Mouse (Mus musculus) heart, postnatal 0 days (tissue): ENCODE data around the gene Coro2b. TPM values are rescaled to one million over a fixed set of nuclear protein-coding genes. Genes with fewer than 3 reads are reported as not detected.

Experiments
- ATAC-seq: fragments of 200-750 bp; cut with Nextera tagmentation; 2 replicates; pipeline ENCODE4 v1.8.0; 2017; ENCODE audit warnings: low read depth, moderate number of reproducible peaks, moderate library complexity; ENCODE audit not compliant: insufficient read depth
- DNase-seq: peaks from one replicate; pipeline ENCODE4 v3.0.0-alpha.2; 2016; ENCODE audit warnings: low spot score
- H3K27ac ChIP-seq: fragments of 300-500 bp; sonication (generic); 2 replicates; pipeline ENCODE4 v1.5.1; 2014; ENCODE audit warnings: low read depth, mild to moderate bottlenecking
- H3K27me3 ChIP-seq: fragments of 300-500 bp; sonication (generic); 2 replicates; pipeline ENCODE4 v1.6.1; 2014; ENCODE audit warnings: low read length, mixed read lengths; ENCODE audit not compliant: control insufficient read depth, insufficient read depth
- H3K36me3 ChIP-seq: fragments of 300-500 bp; sonication (generic); replicated peaks from 2 replicates; pipeline ENCODE4 v1.6.1; 2014; ENCODE audit warnings: low read length, mixed read lengths; ENCODE audit not compliant: control insufficient read depth, insufficient read depth
- H3K4me1 ChIP-seq: fragments of 300-500 bp; sonication (generic); 2 replicates; pipeline ENCODE4 v1.6.1; 2014; ENCODE audit warnings: antibody characterized with exemption; ENCODE audit not compliant: control insufficient read depth, insufficient read depth
- H3K4me2 ChIP-seq: fragments of 300-500 bp; sonication (generic); 2 replicates; pipeline ENCODE4 v1.6.1; 2014; ENCODE audit warnings: low read depth, mild to moderate bottlenecking, low read length, moderate library complexity
- H3K4me3 ChIP-seq: fragments of 300-500 bp; sonication (generic); 2 replicates; pipeline ENCODE4 v1.5.1; 2014; ENCODE audit warnings: low read depth, low read length
- H3K9ac ChIP-seq: fragments of 300-500 bp; sonication (generic); replicated peaks from 2 replicates; pipeline ENCODE4 v1.6.1; 2014; ENCODE audit warnings: low read depth, low read length, mixed read lengths
- H3K9me3 ChIP-seq: fragments of 300-500 bp; sonication (generic); replicated peaks from 2 replicates; pipeline ENCODE4 v1.6.1; 2016; ENCODE audit warnings: low read length; ENCODE audit not compliant: control insufficient read depth
- CTCF ChIP-seq: IDR thresholded peaks from 2 replicates; pipeline ENCODE4 v1.5.1; 2016; ENCODE audit warnings: antibody characterized with exemption, control low read depth, low read depth
- EP300 ChIP-seq: IDR thresholded peaks from 2 replicates; pipeline ENCODE4 v1.6.1; 2016; ENCODE audit warnings: antibody characterized with exemption, low read depth
- WGBS: fragments of 180-500 bp; shearing (Covaris S2); extraction: QIAGEN DNeasy Blood & Tissue Kit; methylation state at CpG from one replicate; pipeline ENCODE4 v1.1.7; 2014; 5-methylcytosine and 5-hydroxymethylcytosine counted together
- polyA plus RNA-seq: library from polyadenylated mRNA; unstranded; fragments of >200 nt; fragmentation: Nextera tagmentation; extraction: Ambion mirVana; gene quantifications from 2 replicates; pipeline ENCODE4 v1.2.1, GENCODE M21; 2015
- total RNA-seq: library from RNA; depleted of rRNA; stranded (reverse); fragments of >200 nt; gene quantifications from 2 replicates; pipeline ENCODE4 v1.2.3, GENCODE M21; 2014; ENCODE audit warnings: low replicate concordance

The Coro2b gene
- total and polyA plus RNA-seq, 2 experiments from 2014 or later: 5.5 to 45.9 TPM

GRCm38 (mm10) chr9:62519787-62520503 is 16.9 kb downstream of the Coro2b start:
- no peak for ATAC-seq
- no peak for DNase-seq
- no peaks in the 10 kb centered on the region; the same call in 1 of the 2 replicates for H3K27me3 ChIP-seq
- no peak overlapping the region for H3K4me3 ChIP-seq
- no peaks in the 10 kb centered on the region for H3K9me3 ChIP-seq
- TF ChIP-seq EP300: no peak
- TF ChIP-seq CTCF: no peak
- H3K4me2 ChIP-seq: no peak overlapping the region
- no peaks in the 10 kb centered on the region for H3K36me3 ChIP-seq
- 79% methylated on average over 15 of the region's 15 CpGs for WGBS
- peaks cover 20% of the 10 kb centered on the region for H3K4me1 ChIP-seq
- no peak overlapping the region for H3K9ac ChIP-seq
- no peak overlapping the region for H3K27ac ChIP-seq

- ATAC-seq: no peak
- H3K4me1 ChIP-seq: 0 out of 2 replicates have a peak, but pooled peaks cover 16% of the 10 kb centered on the region
- no peak overlapping the region for H3K27ac ChIP-seq
- no peaks in the 10 kb centered on the region; the same call in 1 of the 2 replicates for H3K27me3 ChIP-seq
- TF ChIP-seq CTCF (no peak), EP300 (no peak)
- no peak overlapping the region for H3K4me3 ChIP-seq
- 91% methylated on average over 10 of the region's 10 CpGs for WGBS
- H3K36me3 ChIP-seq: no peaks in the 10 kb centered on the region
- no peak overlapping the region for H3K9ac ChIP-seq
- no peak overlapping the region for H3K4me2 ChIP-seq
- no peaks in the 10 kb centered on the region for H3K9me3 ChIP-seq
- no peak for DNase-seq
These were observed 17.5 kb downstream of the Coro2b start for GRCm38 (mm10) chr9:62519334-62519733.

GRCm38 (mm10) chr9:62518572-62518971 is 18.3 kb downstream of the Coro2b start:
- DNase-seq (no peak), ATAC-seq (no peak)
- Histone ChIP-seq H3K4me1 (0 out of 2 replicates have a peak, but pooled peaks cover 20% of the 10 kb centered on the region), H3K36me3 (no peaks in the 10 kb centered on the region), H3K9ac (no peak overlapping the region), H3K27me3 (no peaks in the 10 kb centered on the region; the same call in 1 of the 2 replicates), H3K4me3 (no peak overlapping the region), H3K9me3 (no peaks in the 10 kb centered on the region), H3K27ac (no peak overlapping the region), H3K4me2 (no peak overlapping the region)
- TF ChIP-seq EP300: no peak
- 80% methylated on average over 4 of the region's 4 CpGs for WGBS

- Histone ChIP-seq H3K9me3 (no peaks in the 10 kb centered on the region), H3K4me3 (no peak overlapping the region), H3K4me1 (0 out of 2 replicates have a peak, but pooled peaks cover 15% of the 10 kb centered on the region), H3K27me3 (no peaks in the 10 kb centered on the region), H3K36me3 (no peaks in the 10 kb centered on the region), H3K9ac (no peak overlapping the region), H3K27ac (no peak overlapping the region), H3K4me2 (no peak overlapping the region)
- no peak for DNase-seq
- ATAC-seq: no peak
- TF ChIP-seq EP300 (no peak), CTCF (no peak)
- 67% methylated on average over 6 of the region's 6 CpGs for WGBS
These were observed 19.5 kb downstream of the Coro2b start for GRCm38 (mm10) chr9:62517112-62517957.

- H3K27me3 ChIP-seq: no peaks in the 10 kb centered on the region
- 77% methylated on average over 7 of the region's 7 CpGs for WGBS
- no peaks in the 10 kb centered on the region for H3K9me3 ChIP-seq
- no peak overlapping the region for H3K4me3 ChIP-seq
- H3K4me2 ChIP-seq: no peak overlapping the region
- no peak for TF ChIP-seq EP300
- no peak for TF ChIP-seq CTCF
- ATAC-seq: no peak
- 0 out of 2 replicates have a peak, but pooled peaks cover 7% of the 10 kb centered on the region for H3K4me1 ChIP-seq
- no peak for DNase-seq
- H3K9ac ChIP-seq: no peak overlapping the region
- H3K27ac ChIP-seq: no peak overlapping the region
- no peaks in the 10 kb centered on the region for H3K36me3 ChIP-seq
These were observed 21.7 kb downstream of the Coro2b start for GRCm38 (mm10) chr9:62515138-62515537.
